Mouse (Mus musculus): ENCODE measurements around the gene Elf2.

The Elf2 gene

DNA sequence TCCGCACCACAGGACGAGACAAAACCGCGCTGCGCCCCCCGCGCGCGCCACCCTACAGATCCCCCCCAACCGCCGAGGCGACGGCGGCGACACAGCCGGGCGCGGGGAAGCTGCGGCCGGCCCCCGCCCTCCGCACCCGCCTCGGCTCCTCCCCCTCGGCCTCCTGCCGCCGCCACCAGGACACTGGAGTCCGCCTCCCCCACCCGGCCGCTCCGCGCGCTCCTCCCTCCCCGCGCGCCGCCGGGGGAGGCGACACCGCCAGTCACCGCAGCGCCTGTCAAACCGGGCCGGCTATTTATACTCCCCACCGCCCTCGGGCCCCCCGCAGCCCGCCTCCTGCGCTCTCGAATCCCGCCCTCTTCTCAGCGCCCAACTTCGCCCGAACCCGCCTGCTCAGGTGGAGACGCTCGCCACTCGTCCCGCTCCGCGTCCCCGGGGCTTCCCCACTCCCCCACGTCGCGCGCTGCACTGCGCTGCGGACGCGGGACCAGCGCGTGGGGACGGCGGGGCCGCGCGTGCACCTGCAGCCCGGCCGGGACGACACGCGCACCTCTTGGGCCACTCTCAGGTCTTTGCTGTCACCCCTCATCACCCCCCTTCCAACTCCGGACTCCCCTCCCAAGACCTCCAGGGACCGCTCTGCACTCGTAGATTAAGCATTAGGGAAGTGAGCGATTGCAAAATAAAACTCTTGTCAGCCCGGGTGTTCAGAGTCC is at the start of gene Elf2:
Elf2 (minus strand) TSS at position 112 of the 716 bp plus-strand sequence.
- peak; percentile 84 to 85 for DNase-seq

DNA sequence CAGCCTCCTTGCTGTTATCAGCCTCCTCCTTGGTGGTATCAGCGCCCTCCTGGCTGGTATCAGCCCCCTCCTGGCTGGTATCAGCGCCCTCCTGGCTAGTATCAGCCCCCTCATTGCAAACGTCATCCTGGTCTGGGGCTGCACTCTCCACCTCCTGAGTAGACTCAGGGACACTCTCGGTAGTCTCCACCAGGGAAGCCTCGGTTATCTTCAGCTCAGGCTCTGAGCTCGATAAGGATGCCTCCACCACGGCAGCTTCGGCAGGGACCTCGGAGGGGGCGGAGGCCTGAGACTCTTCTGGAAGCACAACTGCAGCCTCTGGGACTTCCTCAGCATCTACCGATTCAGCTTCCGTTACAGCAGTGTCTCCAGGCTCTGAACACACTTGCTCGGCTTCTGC is 48.4 kb upstream of the Elf2 start:
- no peak for DNase-seq

DNA sequence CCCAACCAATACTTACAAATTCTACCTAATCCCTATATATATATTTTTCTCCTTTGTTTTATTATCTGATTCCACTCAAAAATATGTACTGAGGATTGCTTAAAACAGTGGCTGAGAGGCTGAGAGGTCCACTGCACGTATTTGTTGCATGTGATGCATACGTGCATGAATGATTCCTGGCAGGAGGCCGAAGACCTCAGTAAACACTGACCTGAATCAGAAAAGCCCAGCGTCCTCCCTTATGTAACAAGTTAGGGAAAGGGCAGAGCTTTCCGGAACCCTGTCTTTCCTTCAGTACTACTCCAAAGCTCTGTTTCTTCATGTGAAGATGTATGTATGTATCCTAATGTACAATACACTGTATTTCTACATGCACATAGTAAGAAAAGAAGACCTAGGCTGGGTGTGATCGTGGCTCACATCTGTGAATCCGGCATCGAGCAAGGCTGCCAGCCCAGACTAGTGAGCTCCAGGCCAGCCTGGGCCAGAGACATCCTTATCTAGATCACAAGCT is 47.5 kb upstream of the Elf2 start:
- no peak for DNase-seq

DNA sequence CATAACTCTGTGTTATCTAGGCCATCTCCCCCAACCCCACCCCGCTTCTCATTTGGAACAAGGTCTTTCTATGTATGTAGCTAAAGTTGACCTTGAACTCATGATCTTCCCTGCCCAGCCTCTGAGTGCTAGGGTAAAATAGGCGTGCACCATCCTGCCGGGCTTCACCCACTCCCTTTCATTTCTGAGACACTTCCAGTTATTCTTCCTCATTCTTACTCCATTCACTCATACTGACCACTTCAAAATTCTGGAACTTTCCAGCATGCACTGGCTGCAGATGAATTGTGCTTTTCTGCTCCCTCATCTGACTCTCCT is 46.6 kb upstream of the Elf2 start:
- no peak for DNase-seq

DNA sequence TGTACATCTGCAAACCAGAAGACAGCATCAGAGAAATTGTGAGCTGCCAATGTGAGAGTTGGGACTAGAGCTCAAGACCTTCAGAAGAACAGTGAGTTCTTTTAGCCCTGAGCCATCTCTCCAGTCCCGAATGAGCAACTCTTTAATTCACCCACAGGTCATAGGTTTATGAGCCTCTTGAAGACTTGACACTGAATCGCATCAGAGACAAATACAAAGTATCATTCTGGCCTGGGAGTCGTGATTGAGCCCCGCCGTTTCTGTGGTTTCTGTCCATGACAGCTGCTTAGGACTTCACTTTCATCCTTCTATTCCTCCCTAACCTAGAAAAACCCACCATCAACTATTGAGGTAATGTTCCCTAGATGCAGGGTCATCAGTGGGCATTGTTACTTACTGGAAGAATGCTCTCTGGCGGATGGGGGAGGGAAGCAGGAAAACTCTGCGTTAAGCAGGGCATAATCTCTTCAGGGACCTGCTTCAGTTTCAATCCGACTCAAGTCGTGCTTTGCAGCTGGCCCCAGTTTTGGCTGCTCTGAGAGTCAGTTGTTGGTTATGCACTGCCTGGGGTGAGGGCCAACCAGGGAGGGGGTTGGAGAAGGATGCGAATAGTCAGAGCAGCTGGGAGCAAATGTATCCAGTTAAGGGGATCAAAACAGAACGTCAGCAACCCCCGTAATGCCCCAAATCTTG is 46.1 kb upstream of the Elf2 start:
- no peak for DNase-seq

DNA sequence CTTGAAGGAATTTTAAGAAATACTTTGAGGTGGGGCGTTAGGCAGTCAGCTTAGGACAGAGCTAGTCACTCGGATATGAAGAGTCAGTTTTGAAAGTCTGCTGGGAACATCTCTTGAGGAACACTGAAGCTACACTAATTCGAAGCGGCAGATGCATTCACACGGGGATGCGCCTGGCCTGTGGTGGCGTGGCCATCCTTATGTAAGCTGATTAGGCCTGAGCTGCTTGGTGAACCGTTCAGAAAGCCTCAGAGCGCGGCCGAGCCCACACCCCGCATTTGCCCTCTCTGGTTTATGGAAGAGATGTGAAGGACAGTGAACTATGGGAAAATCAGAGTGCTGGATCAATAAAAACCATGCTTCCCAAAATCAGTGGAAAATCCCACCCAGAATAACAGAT is 42.9 kb upstream of the Elf2 start:
- no peak for DNase-seq

DNA sequence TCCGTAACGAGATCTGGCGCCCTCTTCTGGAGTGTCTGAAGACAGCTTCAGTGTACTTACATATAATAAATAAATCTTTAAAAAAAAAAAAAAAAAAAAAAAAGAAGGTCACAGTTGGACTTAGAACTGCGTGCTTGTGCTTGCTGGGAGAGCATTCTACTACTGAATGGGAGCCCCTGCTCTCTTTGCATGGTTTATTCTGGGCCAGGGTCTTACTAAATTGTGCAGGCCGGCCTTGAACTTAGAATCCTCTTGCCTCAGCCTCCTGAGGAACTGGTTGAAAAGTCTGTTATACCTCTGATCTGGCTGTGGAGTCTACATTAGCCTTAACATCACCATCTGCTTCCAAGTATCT is 40.2 kb upstream of the Elf2 start:
- DNase-seq, result no peak

DNA sequence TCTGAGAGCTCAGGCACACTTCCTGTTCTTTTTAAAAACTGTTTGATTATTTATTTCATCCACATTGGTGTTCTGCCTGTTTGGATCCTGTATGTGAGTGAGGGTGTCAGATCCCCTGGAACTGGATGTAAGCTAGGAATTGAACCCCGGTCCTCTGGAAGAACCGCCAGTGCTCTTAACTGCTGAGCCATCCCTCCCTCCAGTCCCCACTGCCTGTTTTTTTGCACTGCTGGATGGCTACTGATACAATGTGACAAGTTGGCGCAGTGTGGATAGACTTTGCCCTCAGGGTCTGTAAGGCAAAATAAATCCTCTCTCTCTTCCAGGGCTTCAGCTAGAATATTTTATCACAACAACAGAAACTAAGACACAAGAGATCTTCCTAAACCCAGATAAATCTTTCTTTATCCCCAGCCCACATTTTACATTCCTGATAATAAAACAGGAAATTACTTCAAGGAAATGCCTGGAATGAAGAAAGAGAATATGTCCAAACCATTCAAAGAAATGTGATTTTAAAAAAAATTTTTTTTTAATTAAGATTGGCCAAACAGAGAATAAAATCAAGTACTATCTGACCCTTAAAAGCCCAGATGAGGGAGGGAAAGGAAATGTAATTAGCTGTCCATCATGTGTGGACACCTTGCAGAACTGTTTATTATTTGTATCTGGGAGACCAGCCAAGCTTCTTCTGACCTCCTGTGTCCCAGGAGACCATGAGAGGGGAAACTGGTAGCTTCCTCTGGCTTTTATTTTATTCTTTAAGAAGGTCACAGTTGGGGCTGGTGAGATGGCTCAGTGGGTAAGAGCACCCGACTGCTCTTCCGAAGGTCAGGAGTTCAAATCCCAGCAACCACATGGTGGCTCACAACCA is 39.6 kb upstream of the Elf2 start:
- DNase-seq, result no peak

DNA sequence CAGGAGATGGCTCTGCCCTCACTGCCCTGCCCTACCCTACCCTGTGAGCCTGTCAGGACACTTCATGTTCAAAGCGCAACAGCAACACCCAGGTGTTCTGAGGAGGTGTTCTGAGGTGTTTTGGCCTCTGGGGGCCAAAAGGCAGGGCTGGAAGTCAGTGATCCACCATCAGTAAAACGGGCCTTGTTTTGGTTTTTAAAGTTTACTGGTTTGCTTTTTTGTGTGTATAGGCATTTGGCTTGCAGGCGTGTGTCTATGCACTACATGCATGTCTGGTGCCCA is 38.1 kb upstream of the Elf2 start:
- DNase-seq, result no peak

DNA sequence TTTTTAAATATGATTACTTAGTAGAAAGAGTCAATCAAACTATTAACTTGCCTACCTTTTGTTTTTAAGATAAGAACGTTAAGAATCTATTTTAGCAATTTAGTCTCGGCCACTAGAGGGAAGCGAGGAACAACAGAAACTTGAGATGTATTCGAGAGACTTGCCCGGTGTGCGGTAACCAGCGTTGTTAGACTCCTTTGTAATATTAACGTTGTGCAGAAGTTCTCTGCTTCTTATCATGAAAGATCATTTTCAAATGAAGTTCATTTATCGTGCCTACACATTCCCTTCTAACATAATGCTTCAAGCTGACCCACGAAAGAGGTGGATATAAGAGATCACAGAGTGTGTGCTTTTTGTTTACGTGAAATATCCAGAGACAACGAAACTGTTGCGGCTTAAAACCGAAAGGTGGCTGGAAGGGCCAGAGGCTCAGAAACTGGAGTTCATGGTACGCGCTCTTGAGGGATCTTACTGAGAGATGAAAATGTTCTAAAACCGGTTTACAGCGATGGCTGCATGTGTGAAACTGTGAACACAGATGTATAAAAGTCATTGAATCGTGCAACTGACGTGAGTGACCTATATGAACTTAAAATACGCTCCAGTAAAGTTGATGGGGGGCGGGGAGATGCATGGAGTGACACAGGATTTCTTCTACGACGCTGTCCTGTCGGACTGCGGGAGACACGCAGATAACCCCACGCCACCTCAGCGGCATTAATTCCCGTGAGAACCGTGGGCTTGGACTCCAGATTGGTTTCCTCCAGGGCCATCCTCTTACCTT is 37.6 kb upstream of the Elf2 start:
- DNase-seq, result no peak

DNA sequence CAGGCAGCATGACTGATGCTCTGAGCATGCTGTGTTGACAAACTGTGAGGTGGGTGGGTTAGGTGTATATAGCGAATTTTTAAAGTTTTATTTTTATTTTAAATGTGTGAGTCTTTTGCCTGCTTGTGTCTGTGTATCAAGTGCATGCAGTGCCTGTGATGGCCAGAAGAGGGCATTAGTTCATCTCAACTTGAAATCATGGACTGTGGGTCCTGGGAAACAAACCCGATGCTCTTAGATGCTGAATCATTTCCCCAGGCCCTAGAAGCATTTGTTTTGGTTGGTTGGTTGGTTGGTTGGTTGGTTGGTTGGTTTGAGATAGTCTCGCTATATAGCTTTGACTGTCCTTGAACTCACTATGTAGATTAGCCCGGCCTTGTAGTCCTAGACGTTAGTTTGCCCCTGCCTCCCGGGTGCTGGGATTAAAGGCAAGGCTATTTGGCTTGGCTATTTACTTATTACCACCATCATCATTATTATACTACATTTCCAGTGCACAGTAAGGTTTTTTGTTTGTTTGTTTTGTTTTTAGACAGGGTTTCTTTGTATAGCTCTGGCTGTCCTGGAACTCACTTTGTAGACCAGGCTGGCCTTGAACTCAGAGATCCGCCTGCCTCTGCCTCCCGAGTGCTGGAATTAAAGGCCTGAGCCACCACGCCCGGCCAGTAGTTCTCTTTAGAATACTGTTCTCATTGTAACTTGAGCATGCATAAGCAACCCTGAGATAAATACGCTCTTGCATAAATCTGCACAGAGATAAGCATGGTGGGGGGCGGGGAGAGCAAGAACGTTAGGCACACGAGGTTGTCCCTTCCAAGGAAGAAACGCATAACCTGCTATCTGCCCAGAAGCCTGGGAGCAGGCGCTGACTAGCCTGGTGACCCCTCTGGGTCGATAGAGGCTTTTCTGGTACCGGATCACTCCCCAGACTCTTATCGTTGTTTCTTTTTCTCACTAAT is 35.1 kb upstream of the Elf2 start:
- DNase-seq, result peak in 1 of 2 experiments; percentile 51

DNA sequence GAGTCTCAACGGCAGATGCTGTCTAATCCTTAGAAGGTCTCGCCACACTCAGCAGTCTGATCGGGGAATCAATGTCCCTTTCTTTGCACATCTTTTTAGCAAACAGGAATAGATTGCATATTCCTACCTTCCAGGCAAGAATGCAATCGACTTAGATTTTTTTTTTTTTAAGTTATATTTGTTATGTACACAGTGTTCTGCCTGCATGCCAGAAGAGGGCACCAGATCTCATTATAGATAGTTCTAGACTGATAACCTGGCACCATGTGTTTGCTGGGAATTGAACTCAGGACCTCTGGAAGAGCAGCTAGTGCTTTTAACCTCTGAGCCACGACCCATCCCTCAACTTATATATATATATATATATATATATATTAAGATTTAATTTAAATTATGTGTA is 33.1 kb upstream of the Elf2 start:
- DNase-seq, result no peak

DNA sequence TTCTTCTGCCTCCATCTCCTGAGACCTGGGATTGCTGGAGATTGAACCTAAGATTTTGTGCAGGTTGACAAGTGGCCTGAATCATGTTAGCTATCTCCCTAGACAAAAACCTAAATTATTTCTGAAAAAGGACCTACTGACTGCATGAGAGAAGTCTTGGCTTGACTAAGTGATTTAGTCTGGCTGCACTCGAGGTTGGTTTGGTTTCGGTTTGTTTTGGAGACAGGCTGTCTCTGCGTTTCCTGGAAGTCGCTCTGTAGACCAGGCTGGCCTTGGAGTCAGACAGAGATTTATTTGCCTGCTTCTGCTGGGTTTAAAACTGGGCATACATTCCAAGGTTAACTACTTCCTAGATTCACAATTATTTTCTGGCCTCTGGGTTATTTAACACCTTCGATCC is 32.4 kb upstream of the Elf2 start:
- DNase-seq, result no peak

DNA sequence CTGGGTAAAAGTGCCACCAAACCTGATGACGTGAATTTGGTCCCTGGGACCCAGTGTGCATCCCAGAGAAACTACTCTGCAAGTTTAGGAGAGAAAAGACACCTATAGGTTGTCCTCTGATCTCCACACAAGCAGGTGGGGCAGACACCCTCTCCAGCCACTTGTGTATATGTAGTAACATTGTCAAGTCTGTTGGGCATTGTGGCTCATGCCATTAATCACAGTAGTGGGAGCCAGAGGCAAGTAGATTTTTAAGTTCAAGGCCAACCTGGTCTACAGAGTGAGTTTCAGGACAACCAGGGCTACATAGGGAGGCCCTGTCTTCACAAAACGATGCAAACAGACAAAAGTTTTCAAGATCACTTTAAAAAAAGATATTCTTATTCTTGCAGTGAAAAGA is 31.4 kb upstream of the Elf2 start:
- DNase-seq, result no peak

DNA sequence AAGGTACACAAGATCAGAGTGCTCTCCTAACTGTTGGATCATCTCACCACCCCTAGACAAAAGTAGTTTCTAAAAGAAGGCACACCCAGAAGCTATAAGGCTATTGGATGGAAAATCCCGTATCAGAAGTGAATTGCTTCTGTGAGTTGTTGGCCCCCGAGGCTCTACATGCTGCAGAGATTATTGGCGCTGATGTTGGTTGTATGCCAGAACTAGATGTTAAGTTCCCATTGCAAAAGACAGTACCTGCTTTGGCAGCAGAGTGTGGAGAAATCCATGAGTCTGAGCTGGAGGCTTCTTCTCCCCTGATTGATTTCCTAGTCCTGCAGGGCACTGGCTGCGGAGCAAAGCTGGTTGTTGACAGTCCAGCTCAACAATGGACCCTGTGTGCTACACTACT is 27.5 kb upstream of the Elf2 start:
- DNase-seq, result no peak

DNA sequence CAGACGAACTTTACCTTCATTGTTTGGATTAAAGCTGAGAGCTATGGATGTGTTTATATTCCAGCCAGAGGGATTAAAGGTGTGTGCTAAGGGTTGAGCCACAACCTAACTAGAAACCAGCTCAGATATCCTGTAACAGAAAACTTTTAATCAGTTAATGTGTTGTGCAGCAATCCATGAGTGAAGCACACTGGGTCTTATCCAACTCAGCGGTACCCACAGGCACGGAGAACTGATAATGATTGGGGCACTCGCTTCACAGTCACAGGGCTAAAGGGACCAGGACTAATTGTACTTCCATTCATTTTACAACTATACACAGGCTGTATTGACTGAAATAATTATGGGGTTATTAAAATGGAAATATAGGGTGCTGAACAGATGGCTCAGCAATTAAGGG is 26.5 kb upstream of the Elf2 start:
- DNase-seq, result no peak

DNA sequence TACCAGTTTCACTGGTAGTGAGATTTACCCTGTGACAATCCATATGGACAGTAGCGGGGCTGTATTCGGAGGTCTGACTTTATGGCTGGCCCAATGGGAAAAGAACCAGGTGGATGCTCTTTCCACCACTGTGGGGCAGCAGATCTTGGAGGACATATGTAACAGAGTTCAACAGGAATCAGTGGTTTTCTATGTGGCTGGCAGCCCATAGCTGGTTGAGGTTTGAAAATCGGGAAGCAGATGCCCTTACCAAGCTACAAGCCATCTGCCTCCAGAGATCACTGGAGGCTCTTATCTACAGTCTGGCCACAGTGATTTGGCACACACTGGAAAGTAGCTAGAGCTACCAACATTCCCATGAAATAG is 25.0 kb upstream of the Elf2 start:
- no peak for DNase-seq

DNA sequence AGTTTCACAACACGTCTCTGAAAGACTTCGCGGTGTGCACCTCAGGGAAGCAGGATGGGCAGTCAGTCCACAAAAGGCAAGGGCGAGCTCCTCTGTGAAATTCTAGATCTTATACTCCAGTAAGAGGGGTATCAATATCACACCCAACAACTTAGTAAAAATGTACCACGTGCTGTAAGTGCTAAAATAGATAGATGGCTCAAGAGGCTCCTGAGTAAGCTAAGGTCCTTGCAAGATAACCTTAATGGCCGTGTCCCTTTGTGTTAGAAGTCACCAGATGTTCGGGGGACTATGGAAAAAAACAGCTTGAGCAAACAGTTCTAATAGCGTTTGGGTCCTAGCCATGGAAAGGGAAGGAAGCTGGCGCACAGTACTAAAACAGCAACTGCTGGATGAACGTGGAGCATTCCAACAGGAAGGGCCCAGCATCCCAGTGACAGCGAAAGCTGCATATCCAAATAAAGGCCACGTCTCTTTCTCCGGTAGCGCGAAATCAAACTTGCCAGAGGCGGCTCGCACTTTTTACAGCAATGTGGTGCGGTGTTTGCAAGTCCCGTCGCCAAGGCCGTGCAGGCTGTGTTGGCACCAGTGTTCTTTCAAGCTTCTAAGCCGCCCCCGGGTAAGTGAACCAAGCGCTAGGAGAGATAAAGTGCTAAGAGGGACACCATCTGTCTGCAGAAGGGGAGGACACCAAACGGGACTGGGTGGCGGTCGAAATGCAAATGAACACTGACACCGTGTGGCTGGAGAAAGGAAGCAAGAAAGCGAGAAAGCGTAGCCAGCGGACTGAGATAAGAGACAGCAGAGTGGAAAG is 24.4 kb upstream of the Elf2 start:
- peak; percentile 62 to 68 for DNase-seq

DNA sequence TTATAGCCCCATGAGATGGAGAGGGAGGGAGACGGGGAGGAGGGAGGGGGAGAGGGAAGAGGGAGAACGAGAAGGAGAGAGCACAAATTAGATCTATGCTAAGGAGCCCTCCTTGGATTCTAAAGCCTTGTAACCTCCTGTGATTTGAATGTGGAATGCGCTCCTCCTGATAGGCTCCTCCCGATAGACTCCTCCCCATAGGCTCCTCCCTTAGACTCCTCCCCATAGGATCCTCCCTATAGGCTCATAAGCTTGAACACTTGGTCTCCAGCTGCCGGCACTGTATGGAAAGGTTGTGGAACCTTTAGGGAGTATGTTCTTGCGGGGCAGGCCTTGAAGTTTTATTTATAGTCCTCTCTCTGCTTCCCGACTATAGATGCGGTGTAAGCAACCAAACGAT is 20.6 kb upstream of the Elf2 start:
- no peak for DNase-seq

DNA sequence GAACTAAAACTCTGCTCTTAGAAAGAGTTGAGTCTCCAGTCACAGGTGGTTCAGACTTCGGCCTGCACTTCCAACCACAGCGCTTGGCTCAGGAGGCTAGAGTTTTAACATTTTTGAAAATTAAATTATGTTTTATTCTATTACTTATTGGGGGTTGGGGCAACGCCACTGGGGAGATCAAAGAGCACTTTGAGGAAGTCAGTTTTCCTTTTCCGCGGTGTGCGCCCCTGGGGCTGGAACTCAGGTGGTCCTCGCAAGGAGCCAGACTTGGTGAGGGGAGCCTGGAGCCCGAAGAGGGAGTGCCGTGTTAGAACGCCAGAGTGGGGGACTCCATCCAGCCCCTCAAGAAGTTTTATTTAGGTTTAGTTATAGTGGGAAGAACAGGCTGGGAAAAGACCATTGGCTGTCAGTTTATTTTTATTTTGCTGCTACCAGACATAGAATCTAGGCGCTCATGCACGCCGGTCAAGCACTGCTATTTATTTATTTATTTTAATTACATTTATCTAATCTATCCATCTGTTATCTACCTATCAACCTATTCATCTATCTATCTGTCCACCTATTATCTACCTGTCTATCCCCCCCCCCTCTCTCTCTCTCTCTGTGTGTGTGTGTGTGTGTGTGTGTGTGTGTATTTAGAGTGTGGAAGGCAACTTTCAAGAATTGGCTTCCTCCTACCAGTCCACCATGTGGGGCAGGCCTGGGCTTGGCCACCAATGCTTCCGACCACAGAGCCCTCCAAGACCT is 19.3 kb upstream of the Elf2 start:
- peak in 1 of 2 experiments; percentile 15 for DNase-seq
